Mouse (Mus musculus) C2C12 (cell line): ENCODE data around the gene Gm20388.

ENCODE experiments used
- CEBPB ChIP-seq: IDR thresholded peaks from one replicate; pipeline ENCODE4 v1.6.1; 2011; ENCODE audit warnings: low read depth, mild to moderate bottlenecking, control low read depth, moderate library complexity
- CTCF ChIP-seq: IDR thresholded peaks from one replicate; pipeline ENCODE4 v1.5.1; 2011; ENCODE audit not compliant: control insufficient read depth, insufficient read depth, insufficient read length
- FOSL1 ChIP-seq: IDR thresholded peaks from one replicate; pipeline ENCODE4 v1.8.0; 2011; ENCODE audit warnings: mild to moderate bottlenecking, low read length; ENCODE audit not compliant: poor library complexity, insufficient read depth, severe bottlenecking
- MAX ChIP-seq: IDR thresholded peaks from one replicate; pipeline ENCODE4 v1.6.1; 2011; ENCODE audit warnings: mild to moderate bottlenecking, control low read depth
- MYOD1 ChIP-seq: IDR thresholded peaks from one replicate; pipeline ENCODE4 v1.6.1; 2011; ENCODE audit warnings: low read depth; ENCODE audit not compliant: control insufficient read depth, insufficient read length
- MYOG ChIP-seq: IDR thresholded peaks from one replicate; pipeline ENCODE4 v1.6.1; 2011; ENCODE audit not compliant: control insufficient read depth, insufficient read length; ENCODE audit errors: extremely low read depth
- USF1 ChIP-seq: IDR thresholded peaks from one replicate; pipeline ENCODE4 v1.6.1; 2011; ENCODE audit warnings: low read depth, mild to moderate bottlenecking, control low read depth, moderate library complexity

GRCm38 (mm10) chr8:120828279-120828678 lies 917.6 kb downstream of the Gm20388 start:
- peak; percentile 62 for TF ChIP-seq CTCF
- TF ChIP-seq MYOD1 = no peak
- no peak for TF ChIP-seq USF1
- TF ChIP-seq MYOG = no peak
- no peak for TF ChIP-seq CEBPB
- no peak for TF ChIP-seq MAX
- TF ChIP-seq FOSL1 = no peak
